Mouse (Mus musculus): ENCODE data around the gene Rnaset2a.
"Not testable (repeated sequence)": the region's sequence is repeated elsewhere in the genome, so short reads cannot be mapped to it uniquely, and the experiment has no call there.

GRCm38 (mm10) chr17:8095653-8096052 lies 52.2 kb downstream of the Rnaset2a start:
- TF ChIP-seq POLR2AphosphoS5 (IDR thresholded peaks at IDR 0.05; ENCODE audit: insufficient replicate concordance, low read depth, low read length); CTCF (IDR thresholded peaks at IDR 0.05; ENCODE audit: low read depth, low read length); GATA2 (IDR thresholded peaks at IDR 0.05; ENCODE audit: borderline replicate concordance, low read depth, low read length): not testable (repeated sequence)
